Mouse (Mus musculus) lung, postnatal 10 days (tissue): ENCODE results near the gene Phf2.
"Not testable (repeated sequence)": the region's sequence is repeated elsewhere in the genome, so short reads cannot be mapped to it uniquely, and the experiment has no call there.

Experiments used
- DNase-seq: peaks from one replicate; pipeline ENCODE4 v3.0.0; 2021

Phf2 gene

GRCm38 (mm10) chr13:48857246-48857932 lies 13.5 kb downstream of the Phf2 start:
- peak; percentile 69 for DNase-seq

- DNase-seq = no peak
Observed at GRCm38 (mm10) chr13:48853947-48854346, 17.0 kb downstream of the Phf2 start.

- DNase-seq = no peak
Observed at GRCm38 (mm10) chr13:48853475-48853874, 17.4 kb downstream of the Phf2 start.

GRCm38 (mm10) chr13:48852859-48853258 lies 18.1 kb downstream of the Phf2 start:
- peak; percentile 32 for DNase-seq

- no peak for DNase-seq
Observed at GRCm38 (mm10) chr13:48851719-48852118, 19.2 kb downstream of the Phf2 start.

GRCm38 (mm10) chr13:48850771-48851170 lies 20.1 kb downstream of the Phf2 start:
- no peak for DNase-seq

- no peak for DNase-seq
Observed at GRCm38 (mm10) chr13:48850326-48850725, 20.6 kb downstream of the Phf2 start.

GRCm38 (mm10) chr13:48849155-48849554 lies 21.8 kb downstream of the Phf2 start:
- peak; percentile 56 for DNase-seq

- no peak for DNase-seq
Observed at GRCm38 (mm10) chr13:48845308-48845707, 25.6 kb downstream of the Phf2 start.

GRCm38 (mm10) chr13:48843530-48843929 lies 27.4 kb downstream of the Phf2 start:
- DNase-seq = no peak

GRCm38 (mm10) chr13:48841905-48842592 lies 28.9 kb downstream of the Phf2 start:
- no peak for DNase-seq

GRCm38 (mm10) chr13:48838284-48838683 lies 32.6 kb downstream of the Phf2 start:
- no peak for DNase-seq

GRCm38 (mm10) chr13:48837537-48837936 lies 33.4 kb downstream of the Phf2 start:
- DNase-seq = no peak

- DNase-seq = no peak
Observed at GRCm38 (mm10) chr13:48830528-48831250, 40.2 kb downstream of the Phf2 start.

- DNase-seq = no peak
Observed at GRCm38 (mm10) chr13:48829780-48830179, 41.1 kb downstream of the Phf2 start.

GRCm38 (mm10) chr13:48822871-48823270 lies 48.0 kb downstream of the Phf2 start:
- no peak for DNase-seq

- no peak for DNase-seq
Observed at GRCm38 (mm10) chr13:48822288-48822687, 48.6 kb downstream of the Phf2 start.

GRCm38 (mm10) chr13:48819131-48819530 lies 51.8 kb downstream of the Phf2 start:
- no peak for DNase-seq

GRCm38 (mm10) chr13:48814406-48814805 lies 56.5 kb downstream of the Phf2 start:
- DNase-seq = no peak

GRCm38 (mm10) chr13:48810991-48811390 lies 59.9 kb downstream of the Phf2 start:
- no peak for DNase-seq

GRCm38 (mm10) chr13:48810274-48810823 lies 60.6 kb downstream of the Phf2 start:
- DNase-seq = no peak

GRCm38 (mm10) chr13:48809668-48810067 lies 61.3 kb downstream of the Phf2 start:
- not testable (repeated sequence) for DNase-seq

GRCm38 (mm10) chr13:48807481-48808031 lies 63.4 kb downstream of the Phf2 start:
- peak; percentile 59 for DNase-seq
